Mouse (Mus musculus): ENCODE data around the gene Fbxl12.
"Not testable (repeated sequence)": the region's sequence is repeated elsewhere in the genome, so short reads cannot be mapped to it uniquely, and the experiment has no call there.

DNA sequence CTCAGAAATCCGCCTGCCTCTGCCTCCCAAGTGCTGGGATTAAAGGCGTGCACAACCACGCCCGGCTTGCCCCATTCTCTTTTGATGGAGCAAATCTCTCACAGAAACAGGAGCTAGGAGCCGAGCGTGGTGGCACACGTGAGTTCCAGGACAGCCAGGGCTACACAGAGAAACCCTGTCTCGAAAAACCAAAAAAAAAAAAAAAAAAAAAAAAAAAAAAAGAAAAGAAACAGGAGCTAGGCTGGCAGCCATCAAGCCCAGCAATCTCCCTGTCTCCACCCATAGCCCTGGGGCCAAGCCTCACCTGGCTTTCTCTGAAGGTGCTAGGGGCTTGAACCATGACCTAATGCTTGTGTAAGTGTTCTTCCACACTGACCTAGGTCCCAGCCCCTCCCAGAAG, 8.9 kb downstream of the Fbxl12 start:
- TF ChIP-seq POLR2AphosphoS5 (IDR thresholded peaks at IDR 0.05; ENCODE audit: insufficient replicate concordance, low read depth, low read length); TAL1 (conservative IDR thresholded peaks at IDR 0.05; ENCODE audit: low read depth, low read length): not testable (repeated sequence)
